8 mouse cellular contexts compared by ENCODE assay signal in genomic region chr6:85586805-85587367, GRCm38 (mm10). TPM values are rescaled to one million over a fixed set of nuclear protein-coding genes. Genes with fewer than 3 reads are reported as not detected.
DNase-seq lines count a peak whose midpoint lies in the region; ATAC-seq and TF ChIP-seq lines count a peak whose summit lies in the region.

No protein-coding gene starts in this region.

- H3K4me3 ChIP-seq in thymus, adult 2 months (ENCODE audit: control insufficient read depth, insufficient read depth, low read length): no peak overlapping the region
- H3K4me3 ChIP-seq in hindbrain, embryonic 10.5 days: peak overlapping the region; percentile 95
- H3K4me3 ChIP-seq in limb, embryonic 15.5 days: peak overlapping the region; percentile 83
- H3K4me3 ChIP-seq in neural tube, embryonic 14.5 days (ENCODE audit: low read depth, low read length): peak overlapping the region; percentile 90

- no peak for TF ChIP-seq POLR2A in thymus, adult 2 months (IDR thresholded peaks at IDR 0.05; ENCODE audit: control insufficient read depth, extremely low read depth, insufficient read depth, low read length, poor library complexity)

- no peak overlapping the region for H3K27ac ChIP-seq in thymus, adult 2 months (ENCODE audit: control insufficient read depth, insufficient read depth, low read length)
- H3K27ac ChIP-seq in hindbrain, embryonic 10.5 days: peak overlapping the region; percentile 97; the same call in 1 of the 2 replicates
- H3K27ac ChIP-seq in limb, embryonic 15.5 days: no peak overlapping the region
- no peak overlapping the region for H3K27ac ChIP-seq in neural tube, embryonic 14.5 days (ENCODE audit: low read depth, low read length)

- no peak for ATAC-seq in limb, embryonic 15.5 days (ENCODE audit: insufficient number of reproducible peaks, low FRiP score, low TSS enrichment, low read depth)
- 0 out of 2 replicates have a peak, but pooled peaks have one; percentile 3 for ATAC-seq in neural tube, embryonic 14.5 days (ENCODE audit: low read depth)

- peak; percentile 11 for DNase-seq in thymus, postnatal 25 days
- DNase-seq in thymus, adult 2 months: no peak
- peak; percentile 60 for DNase-seq in cerebellum, adult 9-11 months
- DNase-seq in hindbrain, embryonic 10.5 days (ENCODE audit: low spot score): peak; percentile 6
- no peak for DNase-seq in ovary, postnatal 10 days (ENCODE audit: low spot score)
- DNase-seq in frontal cortex, postnatal 10 days (ENCODE audit: low spot score in 2 of 2): no peak

- H3K4me1 ChIP-seq in thymus, adult 2 months (replicated peaks; ENCODE audit: control insufficient read depth, insufficient read depth, low read length): no peaks in the 10 kb centered on the region
- H3K4me1 ChIP-seq in hindbrain, embryonic 10.5 days (replicated peaks): peaks cover 27% of the 10 kb centered on the region
- H3K4me1 ChIP-seq in limb, embryonic 15.5 days: peaks cover 18% of the 10 kb centered on the region
- H3K4me1 ChIP-seq in neural tube, embryonic 14.5 days (ENCODE audit: control insufficient read depth, insufficient read depth, low read length): peaks cover 19% of the 10 kb centered on the region

- H3K4me2 ChIP-seq in limb, embryonic 15.5 days: peak overlapping the region; percentile 73
- H3K4me2 ChIP-seq in neural tube, embryonic 14.5 days (ENCODE audit: low read depth, low read length): peak overlapping the region; percentile 71

- H3K36me3 ChIP-seq in thymus, adult 2 months (ENCODE audit: control insufficient read depth, insufficient read depth, low read length): no peaks in the 10 kb centered on the region
- H3K36me3 ChIP-seq in hindbrain, embryonic 10.5 days: peaks cover 7% of the 10 kb centered on the region; the same call in 1 of the 2 replicates
- no peaks in the 10 kb centered on the region for H3K36me3 ChIP-seq in limb, embryonic 15.5 days
- H3K36me3 ChIP-seq in neural tube, embryonic 14.5 days (ENCODE audit: control insufficient read depth, insufficient read depth, low read length): no peaks in the 10 kb centered on the region

- H3K27me3 ChIP-seq in thymus, adult 2 months (ENCODE audit: control insufficient read depth, insufficient read depth, low read length): no peaks in the 10 kb centered on the region
- H3K27me3 ChIP-seq in hindbrain, embryonic 10.5 days (ENCODE audit: insufficient read depth, poor library complexity, severe bottlenecking): no peaks in the 10 kb centered on the region
- H3K27me3 ChIP-seq in limb, embryonic 15.5 days: no peaks in the 10 kb centered on the region
- H3K27me3 ChIP-seq in neural tube, embryonic 14.5 days (ENCODE audit: control insufficient read depth, insufficient read depth, low read length): no peaks in the 10 kb centered on the region

- no peaks in the 10 kb centered on the region for H3K9me3 ChIP-seq in hindbrain, embryonic 10.5 days
- H3K9me3 ChIP-seq in limb, embryonic 15.5 days: no peaks in the 10 kb centered on the region
- H3K9me3 ChIP-seq in neural tube, embryonic 14.5 days (ENCODE audit: control insufficient read depth, low read length): no peaks in the 10 kb centered on the region

- WGBS in thymus, adult 2 months: 57% methylated on average over 9 of the region's 9 CpGs
- WGBS in hindbrain, embryonic 10.5 days: 24% methylated on average over 9 of the region's 9 CpGs
- WGBS in limb, embryonic 15.5 days: 34% methylated on average over 9 of the region's 9 CpGs
- 29% methylated on average over 9 of the region's 9 CpGs for WGBS in neural tube, embryonic 14.5 days

- TF ChIP-seq CTCF in thymus, adult 2 months (IDR thresholded peaks at IDR 0.05; ENCODE audit: borderline replicate concordance, control insufficient read depth, extremely low read depth, insufficient read depth, low read length, poor library complexity): no peak

- H3K9ac ChIP-seq in limb, embryonic 15.5 days: no peak overlapping the region
- 0 out of 2 replicates have a peak overlapping the region, but pooled peaks have one; percentile 76 for H3K9ac ChIP-seq in neural tube, embryonic 14.5 days (replicated peaks; ENCODE audit: low read depth, low read length)

RNA-seq across cellular contexts. Expression of gene Alms1, which starts 0.4 kb away (rescaled TPM):
- 2.4 and 2.7 TPM in 2 replicates for polyA plus RNA-seq in thymus, adult 2 months (2012; rRNA removed)
- polyA plus RNA-seq in hindbrain, embryonic 10.5 days (2016; fragmentation: Nextera tagmentation; extraction: Ambion mirVana): 6.9 and 9.4 TPM in 2 replicates
- 2.7 and 4.3 TPM in 2 replicates for polyA plus RNA-seq in limb, embryonic 15.5 days (2015; fragmentation: Nextera tagmentation; extraction: Ambion mirVana)
- 6.5 and 6.6 TPM in 2 replicates for polyA plus RNA-seq in neural tube, embryonic 14.5 days (2014; fragmentation: Nextera tagmentation; extraction: Ambion mirVana)

Comparison
In these comparisons a context has a peak if more than half of its experiments do, and no peak if none do; other contexts are left out.
1. DNase-seq: peak in thymus, postnatal 25 days (single experiment), cerebellum, adult 9-11 months (single experiment) and hindbrain, embryonic 10.5 days (single experiment); none in thymus, adult 2 months (single experiment), ovary, postnatal 10 days (single experiment) and frontal cortex, postnatal 10 days (0 of 2).